Mouse (Mus musculus) urinary bladder, postnatal 10 days (tissue): ENCODE data around the gene Furin.

Experiments
- DNase-seq: peaks from one replicate; pipeline ENCODE4 v3.0.0; 2022; ENCODE audit warnings: low spot score

Gene Furin

GRCm38 (mm10) chr7:80405188-80405695 lies at the start of gene Furin:
Furin (minus strand) TSS chr7:80405436.
- DNase-seq: no peak

GRCm38 (mm10) chr7:80454786-80455185 lies 49.5 kb upstream of the Furin start:
- DNase-seq: no peak

GRCm38 (mm10) chr7:80453997-80454396 lies 48.8 kb upstream of the Furin start:
- no peak for DNase-seq

GRCm38 (mm10) chr7:80453121-80453520 lies 47.9 kb upstream of the Furin start:
- no peak for DNase-seq

GRCm38 (mm10) chr7:80452241-80452640 lies 47.0 kb upstream of the Furin start:
- no peak for DNase-seq

GRCm38 (mm10) chr7:80451550-80452232 lies 46.5 kb upstream of the Furin start:
- no peak for DNase-seq

GRCm38 (mm10) chr7:80450354-80450753 lies 45.1 kb upstream of the Furin start:
- DNase-seq: no peak

- DNase-seq: no peak
These were observed 44.4 kb upstream of the Furin start for GRCm38 (mm10) chr7:80449620-80450091.

GRCm38 (mm10) chr7:80447336-80447735 lies 42.1 kb upstream of the Furin start:
- no peak for DNase-seq

- DNase-seq: no peak
These were observed 41.1 kb upstream of the Furin start for GRCm38 (mm10) chr7:80446221-80446878.

- DNase-seq: no peak
These were observed 40.3 kb upstream of the Furin start for GRCm38 (mm10) chr7:80445492-80445891.

GRCm38 (mm10) chr7:80444401-80445249 lies 39.4 kb upstream of the Furin start:
- DNase-seq: no peak

GRCm38 (mm10) chr7:80443124-80443523 lies 37.9 kb upstream of the Furin start:
- no peak for DNase-seq

GRCm38 (mm10) chr7:80441986-80442904 lies 37.0 kb upstream of the Furin start:
- no peak for DNase-seq

- no peak for DNase-seq
These were observed 35.4 kb upstream of the Furin start for GRCm38 (mm10) chr7:80440685-80441084.

- no peak for DNase-seq
These were observed 34.7 kb upstream of the Furin start for GRCm38 (mm10) chr7:80439789-80440488.

GRCm38 (mm10) chr7:80439032-80439760 lies 34.0 kb upstream of the Furin start:
- no peak for DNase-seq

- DNase-seq: no peak
These were observed 31.3 kb upstream of the Furin start for GRCm38 (mm10) chr7:80436571-80436970.

GRCm38 (mm10) chr7:80435594-80435993 lies 30.4 kb upstream of the Furin start:
- no peak for DNase-seq

- no peak for DNase-seq
These were observed 24.4 kb upstream of the Furin start for GRCm38 (mm10) chr7:80429661-80430060.
